Mouse (Mus musculus): ENCODE measurements at regions not wholly inside any gene's neighbourhood (a gene's known extent, or its start where the extent isn't known, plus 50 kb on each side); places are given as distances from the start of the nearest gene placed in this dataset.
"Not testable (repeated sequence)": the region's sequence is repeated elsewhere in the genome, so short reads cannot be mapped to it uniquely, and the experiment has no call there.

- no peak for DNase-seq (ENCODE audit: low read depth)
Observed at GRCm38 (mm10) chr16:86361099-86361498, 459.5 kb upstream of the Adamts5 start.

- no peak for DNase-seq (ENCODE audit: low read depth)
Observed at GRCm38 (mm10) chr16:86355036-86355435, 453.4 kb upstream of the Adamts5 start.

- DNase-seq (ENCODE audit: low read depth) = no peak
Observed at GRCm38 (mm10) chr16:86347753-86348152, 446.1 kb upstream of the Adamts5 start.

- no peak for DNase-seq (ENCODE audit: low read depth)
Observed at GRCm38 (mm10) chr16:86346916-86347315, 445.3 kb upstream of the Adamts5 start.

DNA sequence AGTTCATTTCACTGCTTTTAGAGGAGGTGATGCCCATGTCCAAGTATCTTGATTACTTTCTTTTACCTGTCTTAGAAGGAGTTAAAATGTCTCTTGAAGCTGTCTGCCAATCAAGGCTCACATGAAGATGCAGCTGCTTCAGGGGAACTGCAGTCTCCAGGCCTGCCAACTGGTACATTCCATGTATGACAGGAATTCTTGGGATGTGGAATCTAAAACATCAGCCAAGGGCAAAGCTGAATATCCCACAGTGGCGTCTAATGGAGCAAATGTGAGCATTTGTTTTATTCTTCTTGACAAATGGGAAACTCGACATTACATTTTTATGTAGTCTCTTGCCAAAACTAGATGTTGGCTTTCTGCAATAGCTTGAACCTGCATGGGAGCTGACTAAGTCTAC lies 438.7 kb upstream of the Adamts5 start:
- no peak for DNase-seq (ENCODE audit: low read depth)

DNA sequence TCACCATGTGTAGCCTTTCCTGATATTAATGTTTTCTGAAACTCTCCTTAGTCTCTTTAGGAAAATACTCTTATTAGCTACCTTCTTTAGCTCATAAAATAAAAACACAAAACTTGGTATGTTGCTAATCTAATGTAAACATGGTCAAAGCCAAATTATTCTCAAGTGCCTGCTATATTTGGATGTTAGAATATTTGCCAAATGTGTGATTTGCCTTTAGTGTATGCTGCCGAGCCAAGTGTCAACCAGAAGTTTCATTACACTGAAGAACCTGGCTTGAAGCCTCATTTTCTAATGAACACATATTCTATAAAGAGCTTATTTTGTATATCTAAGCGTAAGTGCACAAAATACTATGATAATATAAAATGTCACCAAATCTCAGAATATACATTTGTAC lies 423.8 kb upstream of the Adamts5 start:
- DNase-seq (ENCODE audit: low read depth) = no peak

GRCm38 (mm10) chr16:86318898-86319297 lies 417.3 kb upstream of the Adamts5 start:
- DNase-seq (ENCODE audit: low read depth) = no peak

DNA sequence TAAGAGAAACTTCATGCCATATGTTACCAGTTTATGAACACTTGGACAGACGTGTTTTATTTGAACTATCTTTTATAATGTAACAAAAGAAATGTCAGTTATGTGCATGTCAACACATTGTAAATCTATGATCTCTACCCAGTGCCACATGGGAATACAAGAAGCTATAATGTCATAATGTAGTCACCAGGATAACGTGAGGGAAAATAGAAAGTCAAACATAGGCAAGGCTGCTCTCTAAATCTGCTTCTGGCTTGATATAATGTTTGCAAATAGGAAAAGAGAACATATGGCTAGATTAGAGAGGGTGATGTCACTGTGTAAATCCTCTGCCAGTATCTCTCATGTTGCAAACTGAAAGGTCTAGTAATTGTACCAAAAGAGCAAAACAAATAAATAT lies 408.1 kb upstream of the Adamts5 start:
- no peak for DNase-seq (ENCODE audit: low read depth)

GRCm38 (mm10) chr16:86303869-86304268 lies 402.2 kb upstream of the Adamts5 start:
- no peak for DNase-seq (ENCODE audit: low read depth)

DNA sequence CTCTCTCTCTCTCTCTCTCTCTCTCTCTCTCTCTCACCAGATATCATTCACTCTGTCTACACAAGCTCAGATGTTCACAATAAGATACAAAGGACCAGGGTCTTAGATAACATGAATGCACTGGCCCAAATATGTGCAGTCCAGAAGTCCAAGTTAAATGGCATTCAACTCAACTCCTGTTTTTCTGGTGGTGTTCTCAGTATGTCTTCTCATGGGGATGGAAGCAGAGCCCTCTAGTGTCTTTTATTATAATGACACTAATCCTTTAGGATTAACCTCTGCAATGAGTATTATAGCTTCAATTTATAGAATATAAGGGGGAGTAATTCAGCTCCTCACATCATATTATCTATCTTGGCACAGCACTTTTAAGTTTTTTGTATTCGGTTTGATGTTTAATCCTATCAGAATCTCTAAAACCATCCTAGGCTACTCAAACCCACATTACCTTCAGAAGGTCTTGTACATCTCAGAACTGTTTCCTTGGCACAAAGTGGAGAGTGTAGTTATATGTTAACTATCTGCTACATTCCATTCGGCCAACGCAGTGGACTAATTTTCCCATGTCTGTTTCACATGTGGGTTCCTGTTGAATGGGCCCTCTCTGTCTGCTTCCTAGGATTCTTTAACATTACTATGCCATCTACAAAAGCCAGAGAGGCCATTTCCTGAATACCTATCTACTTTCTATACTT lies 401.0 kb upstream of the Adamts5 start:
- DNase-seq (ENCODE audit: low read depth) = no peak

GRCm38 (mm10) chr16:86294436-86294835 lies 392.8 kb upstream of the Adamts5 start:
- DNase-seq (ENCODE audit: low read depth) = no peak

DNA sequence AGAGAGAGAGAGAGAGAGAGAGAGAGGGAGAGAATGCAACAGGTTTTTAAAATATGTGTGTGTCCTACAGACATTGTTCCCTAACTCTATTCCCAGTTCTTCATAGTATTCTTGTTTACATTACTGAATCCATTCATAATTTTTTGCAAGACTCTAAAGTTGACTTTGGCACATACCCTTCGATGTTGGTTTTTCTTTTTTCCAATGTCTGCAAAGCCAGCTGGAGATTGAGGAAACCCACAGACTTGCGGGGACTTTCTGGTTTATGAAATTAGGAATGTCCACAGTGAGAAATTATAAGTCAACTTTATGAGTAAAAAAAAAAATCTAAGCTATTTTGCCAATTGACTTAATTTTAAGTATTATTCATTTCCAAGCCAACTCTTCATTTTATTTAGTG lies 379.7 kb upstream of the Adamts5 start:
- no peak for DNase-seq (ENCODE audit: low read depth)

GRCm38 (mm10) chr16:86277031-86277430 lies 375.4 kb upstream of the Adamts5 start:
- DNase-seq (ENCODE audit: low read depth) = no peak

DNA sequence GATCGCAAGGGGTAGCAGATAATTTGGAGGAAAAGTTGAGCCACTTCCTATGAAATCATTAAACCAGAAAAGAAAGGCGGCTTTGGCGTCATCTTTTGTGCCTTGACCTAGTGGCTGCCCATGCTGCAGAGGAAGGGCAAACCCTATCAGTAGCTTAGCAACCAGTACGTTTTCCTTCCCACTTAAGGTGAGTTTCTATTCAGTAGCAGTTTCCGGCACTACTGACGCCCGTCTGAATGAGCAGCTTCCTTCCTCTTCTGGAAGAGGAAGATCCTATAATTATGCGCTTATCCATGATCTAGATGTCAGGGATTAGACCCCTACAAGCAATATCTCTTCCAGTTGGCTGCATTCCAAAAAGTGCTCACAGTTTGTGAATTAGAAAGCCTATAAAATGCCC lies 360.0 kb upstream of the Adamts5 start:
- DNase-seq (ENCODE audit: low read depth) = no peak

- DNase-seq (ENCODE audit: low read depth) = no peak
Observed at GRCm38 (mm10) chr16:86252630-86253029, 351.0 kb upstream of the Adamts5 start.

- DNase-seq (ENCODE audit: low read depth) = no peak
Observed at GRCm38 (mm10) chr16:86250021-86250420, 348.4 kb upstream of the Adamts5 start.

DNA sequence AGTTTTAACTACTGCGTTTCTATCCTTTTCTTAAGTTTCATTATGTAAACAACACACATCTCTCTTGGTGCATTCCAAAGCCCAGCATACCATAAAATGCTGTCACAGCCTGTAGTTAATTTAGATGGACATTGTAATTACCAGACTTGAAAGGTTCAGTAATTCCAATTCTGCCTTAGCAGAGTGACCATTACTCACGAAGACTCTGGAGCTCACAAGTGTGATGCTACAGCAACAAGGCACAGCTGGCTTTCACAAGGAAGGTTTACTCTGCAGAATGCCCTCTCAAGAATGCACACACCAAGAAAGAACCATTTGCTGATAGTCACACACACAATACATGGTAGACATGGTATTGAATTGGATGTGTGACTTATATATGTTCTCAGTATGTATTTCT lies 342.6 kb upstream of the Adamts5 start:
- no peak for DNase-seq (ENCODE audit: low read depth)

GRCm38 (mm10) chr16:86242766-86243510 lies 341.3 kb upstream of the Adamts5 start:
- DNase-seq (ENCODE audit: low read depth) = no peak

DNA sequence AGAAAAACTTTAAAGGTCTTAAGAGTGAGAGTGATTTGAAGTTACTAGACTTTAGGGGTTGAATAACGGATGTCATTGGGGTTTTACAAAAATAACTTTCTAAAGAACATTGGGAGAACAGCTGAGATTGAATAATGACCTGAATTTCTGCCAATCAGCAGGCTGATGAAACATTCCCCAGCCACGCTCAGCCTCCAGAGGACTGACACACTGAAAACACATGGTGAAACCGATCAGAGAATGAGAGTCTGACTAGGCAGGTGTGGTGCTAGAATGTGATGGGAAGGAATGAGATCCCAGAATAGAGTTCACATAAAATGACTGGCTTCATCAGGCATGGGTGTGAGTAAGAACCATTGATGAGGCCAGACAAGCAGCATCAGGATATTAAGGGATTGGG lies 321.4 kb upstream of the Adamts5 start:
- DNase-seq (ENCODE audit: low read depth) = no peak

DNA sequence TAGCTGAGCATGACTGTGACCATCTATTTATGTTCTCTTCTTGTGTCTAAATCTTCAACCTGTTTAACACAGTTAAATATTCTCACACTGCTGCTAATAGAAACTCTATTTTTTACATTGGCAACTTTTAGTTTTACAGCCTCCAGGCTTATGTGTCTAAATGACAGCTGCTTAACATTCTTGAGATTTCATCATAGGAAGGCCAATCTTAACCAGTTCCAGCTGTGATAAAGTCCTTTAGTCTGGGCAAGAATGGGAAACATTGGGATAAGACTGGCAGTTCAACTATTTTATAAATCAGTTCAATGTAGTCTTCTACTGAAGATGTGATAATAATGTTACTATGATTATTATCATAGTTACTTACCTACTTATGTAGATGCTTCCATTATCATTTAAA lies 308.9 kb upstream of the Adamts5 start:
- DNase-seq (ENCODE audit: low read depth) = no peak

GRCm38 (mm10) chr16:86209319-86209718 lies 307.7 kb upstream of the Adamts5 start:
- no peak for DNase-seq (ENCODE audit: low read depth)

DNA sequence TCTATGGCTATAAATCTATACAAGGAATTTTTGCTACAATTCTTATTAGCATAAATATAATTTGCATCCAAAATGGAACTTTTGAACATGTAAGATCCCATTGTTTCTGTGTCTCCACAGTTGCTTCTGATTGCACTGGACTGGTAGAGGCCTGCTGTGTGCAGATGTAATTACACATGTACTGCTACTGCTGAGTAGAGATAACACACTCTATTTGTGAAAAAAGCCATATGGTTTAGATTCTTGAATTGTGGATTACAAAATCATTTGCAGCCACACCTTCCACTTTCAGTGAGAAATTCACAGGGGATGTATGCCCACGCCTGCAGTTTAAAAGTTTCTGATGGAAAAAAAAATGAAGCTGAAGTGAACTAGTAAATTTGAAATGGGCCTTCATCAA lies 288.2 kb upstream of the Adamts5 start:
- DNase-seq (ENCODE audit: low read depth) = no peak

DNA sequence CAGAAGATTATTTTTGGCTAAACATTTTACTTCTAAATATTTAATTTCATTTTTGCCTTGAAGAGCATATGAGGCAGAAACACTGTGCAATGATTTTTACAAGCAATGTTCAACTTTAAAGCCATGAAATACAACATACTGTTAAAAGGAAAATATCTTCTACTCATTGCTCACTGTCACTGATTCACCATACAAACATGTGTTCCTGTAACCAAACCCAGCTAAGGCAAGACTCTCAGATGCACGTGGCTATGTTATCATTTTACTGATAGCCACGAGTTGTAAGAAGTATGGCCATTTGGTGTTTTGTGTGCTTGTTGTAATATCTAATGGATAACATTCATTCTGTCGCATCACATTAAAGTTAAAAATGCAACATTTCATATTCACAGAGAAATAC lies 287.3 kb upstream of the Adamts5 start:
- no peak for DNase-seq (ENCODE audit: low read depth)

DNA sequence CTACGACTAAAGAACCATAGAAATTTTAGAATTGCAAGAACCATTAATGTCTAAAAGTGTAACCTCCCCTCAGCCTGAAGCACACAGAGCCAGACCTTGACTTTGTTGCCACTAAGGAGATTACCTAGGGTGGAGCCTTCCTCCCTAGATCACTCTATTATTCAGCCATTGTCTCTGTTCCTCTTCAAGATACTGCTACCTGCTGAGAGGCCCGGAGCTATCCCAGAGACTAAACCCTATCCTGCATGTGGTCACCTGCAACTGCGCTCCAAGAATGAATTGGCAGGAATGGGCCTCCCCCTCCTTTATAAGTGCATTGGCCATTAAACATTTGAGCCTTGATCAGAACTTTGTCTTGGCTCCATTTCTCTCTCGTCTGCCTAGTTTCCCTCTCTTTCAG lies 286.0 kb upstream of the Adamts5 start:
- not testable (repeated sequence) for DNase-seq (ENCODE audit: low read depth)
